In genomic region chr14:45167366-45167765, GRCm38 (mm10) we compare ENCODE assay signal across 13 mouse cellular contexts. TPM values are rescaled to one million over a fixed set of nuclear protein-coding genes. Genes with fewer than 3 reads are reported as not detected.
DNase-seq lines count a peak whose midpoint lies in the region; ATAC-seq and TF ChIP-seq lines count a peak whose summit lies in the region.
"Had no signal": no experiment of that assay in that cellular context is flagged by ENCODE, and none has a peak within 500 bp of the region (broad histone marks: within the 10 kb centered on the region; RNA-seq: fewer than 3 reads in every experiment).

No protein-coding gene starts in this region.

- no peak overlapping the region for H3K27ac ChIP-seq in liver, postnatal 0 days (ENCODE audit: low read depth)
- H3K27ac ChIP-seq in liver, embryonic 11.5 days (ENCODE audit: low read depth, low read length): no peak overlapping the region
- H3K27ac ChIP-seq: limb, embryonic 12.5 days; neural tube, embryonic 12.5 days had no signal

- ATAC-seq in liver, postnatal 0 days: no peak
- no peak for ATAC-seq in liver, embryonic 11.5 days (replicated peaks; ENCODE audit: low FRiP score)
- peak; percentile 60 for ATAC-seq in megakaryocyte progenitor cell, adult 5-6 weeks (replicated peaks; ENCODE audit: poor library complexity)
- ATAC-seq: hindbrain, embryonic 16.5 days had no signal

- TF ChIP-seq EP300 in liver, postnatal 0 days (IDR thresholded peaks at IDR 0.05; ENCODE audit: low read depth): no peak

- peak; percentile 24 for DNase-seq in embryo, embryonic 11 days
- no peak for DNase-seq in embryo, embryonic 9.5 days (ENCODE audit: extremely low spot score)
- no peak for DNase-seq in liver, postnatal 0 days
- DNase-seq in liver, embryonic 11.5 days (ENCODE audit: low spot score): no peak
- DNase-seq in ES-CJ7 (ENCODE audit: low read depth, low spot score): peak; percentile 15
- DNase-seq in ovary, postnatal 10 days (ENCODE audit: low spot score): no peak
- DNase-seq in layer of hippocampus, adult 8-10 months (ENCODE audit: low spot score in 2 of 2): no peak
- DNase-seq: cerebellum, adult 11-12 months had no signal

- no peak overlapping the region for H3K9ac ChIP-seq in liver, postnatal 0 days (replicated peaks)
- H3K9ac ChIP-seq in liver, embryonic 11.5 days (ENCODE audit: low read depth, low read length): no peak overlapping the region
- H3K9ac ChIP-seq: limb, embryonic 12.5 days; neural tube, embryonic 12.5 days had no signal

- no peaks in the 10 kb centered on the region for H3K4me1 ChIP-seq in liver, postnatal 0 days (ENCODE audit: insufficient read depth)
- no peaks in the 10 kb centered on the region for H3K4me1 ChIP-seq in liver, embryonic 11.5 days (replicated peaks; ENCODE audit: control insufficient read depth, insufficient read depth, low read length)
- H3K4me1 ChIP-seq: limb, embryonic 12.5 days; megakaryocyte, embryonic 14.5 days; neural tube, embryonic 12.5 days had no signal

- TF ChIP-seq CTCF in liver, postnatal 0 days (IDR thresholded peaks at IDR 0.05; ENCODE audit: low read depth): peak; percentile 23; the same call in 1 of the 2 replicates

- H3K4me2 ChIP-seq in liver, postnatal 0 days (ENCODE audit: low read depth, low read length): no peak overlapping the region
- H3K4me2 ChIP-seq in liver, embryonic 11.5 days: no peak overlapping the region
- H3K4me2 ChIP-seq: limb, embryonic 12.5 days; neural tube, embryonic 12.5 days had no signal

- no peaks in the 10 kb centered on the region for H3K27me3 ChIP-seq in liver, postnatal 0 days (ENCODE audit: insufficient read depth, low read length)
- no peaks in the 10 kb centered on the region for H3K27me3 ChIP-seq in liver, embryonic 11.5 days (replicated peaks; ENCODE audit: control insufficient read depth, insufficient read depth, low read length)
- H3K27me3 ChIP-seq: limb, embryonic 12.5 days; megakaryocyte, embryonic 14.5 days; neural tube, embryonic 12.5 days had no signal

- peaks cover 4% of the 10 kb centered on the region; the same call in 1 of the 2 replicates for H3K36me3 ChIP-seq in liver, postnatal 0 days (replicated peaks; ENCODE audit: insufficient read depth, low read length)
- no peaks in the 10 kb centered on the region for H3K36me3 ChIP-seq in liver, embryonic 11.5 days (ENCODE audit: control insufficient read depth, insufficient read depth, low read length)

- no peak overlapping the region for H3K4me3 ChIP-seq in liver, postnatal 0 days (ENCODE audit: low read depth, low read length)
- H3K4me3 ChIP-seq in liver, embryonic 11.5 days (ENCODE audit: low read depth, low read length): no peak overlapping the region
- H3K4me3 ChIP-seq: limb, embryonic 12.5 days; megakaryocyte, embryonic 14.5 days; neural tube, embryonic 12.5 days had no signal

- no peaks in the 10 kb centered on the region for H3K9me3 ChIP-seq in liver, postnatal 0 days (ENCODE audit: low read length)
- no peaks in the 10 kb centered on the region for H3K9me3 ChIP-seq in liver, embryonic 11.5 days (ENCODE audit: control insufficient read depth, low read length)
- H3K9me3 ChIP-seq: limb, embryonic 12.5 days; megakaryocyte, embryonic 14.5 days; neural tube, embryonic 12.5 days had no signal

- WGBS in liver, postnatal 0 days (ENCODE audit: insufficient replicate concordance): 76% methylated on average over 8 of the region's 8 CpGs
- 73% methylated on average over 8 of the region's 8 CpGs for WGBS in liver, embryonic 11.5 days

RNA-seq across cellular contexts. Expression of gene Gpr137c, which starts 52.2 kb away (rescaled TPM):
- 0.65 and 0.66 TPM in 2 replicates for polyA plus RNA-seq in liver, postnatal 0 days (2015; fragmentation: Nextera tagmentation; extraction: Ambion mirVana)
- polyA plus RNA-seq in liver, embryonic 11.5 days (2014; fragmentation: Nextera tagmentation; extraction: Ambion mirVana): 0.62 and 0.69 TPM in 2 replicates
- 1.5 and 2.2 TPM in 2 replicates for total RNA-seq in megakaryocyte progenitor cell, adult 5-6 weeks (2015)
- total RNA-seq in megakaryocyte progenitor cell, adult 5-6 weeks (2017): 1.7 and 2.3 TPM in 2 replicates
- total RNA-seq in layer of hippocampus, adult 8-10 months (2022): 10 to 100 TPM; 19.1 to 24.3 (median 22.2) TPM

RNA-seq across cellular contexts. Expression of gene Txndc16, which starts 52.8 kb away (rescaled TPM):
- 1.8 and 2.1 TPM in 2 replicates for polyA plus RNA-seq in liver, postnatal 0 days (2015; fragmentation: Nextera tagmentation; extraction: Ambion mirVana)
- polyA plus RNA-seq in liver, embryonic 11.5 days (2014; fragmentation: Nextera tagmentation; extraction: Ambion mirVana): 4.1 TPM in 2 replicates
- 8.1 and 11.1 TPM in 2 replicates for total RNA-seq in megakaryocyte progenitor cell, adult 5-6 weeks (2015)
- total RNA-seq in megakaryocyte progenitor cell, adult 5-6 weeks (2017): 11.2 and 14.2 TPM in 2 replicates
- 10 to 100 TPM; 64.7 to 69.3 (median 66.1) TPM for total RNA-seq in layer of hippocampus, adult 8-10 months (2022)

Comparison
In these comparisons a context has a peak if more than half of its experiments do, and no peak if none do; other contexts are left out.
1. DNase-seq: peak in embryo, embryonic 11 days (single experiment) and ES-CJ7 (single experiment); none in embryo, embryonic 9.5 days (single experiment), liver, postnatal 0 days (single experiment), liver, embryonic 11.5 days (single experiment), ovary, postnatal 10 days (single experiment) and layer of hippocampus, adult 8-10 months (0 of 2).
2. RNA of gene Gpr137c, which starts 52.2 kb away (total RNA-seq): 19.1 to 24.3 TPM in layer of hippocampus, adult 8-10 months; 1.5 to 2.3 TPM in megakaryocyte progenitor cell, adult 5-6 weeks; every median in the first group is over 4 times any median in the second.
3. RNA of gene Txndc16, which starts 52.8 kb away (total RNA-seq): 64.7 to 69.3 TPM in layer of hippocampus, adult 8-10 months; 8.1 to 14.2 TPM in megakaryocyte progenitor cell, adult 5-6 weeks; every median in the first group is over 4 times any median in the second.